ENCODE assay signal across 27 mouse cellular contexts in genomic region chr17:46958045-46958444, GRCm38 (mm10). TPM values are rescaled to one million over a fixed set of nuclear protein-coding genes. Genes with fewer than 3 reads are reported as not detected.
A peak's percentile ranks its signal among the peaks of the same experiment; 100 is the strongest.
DNase-seq lines count a peak whose midpoint lies in the region; ATAC-seq and TF ChIP-seq lines count a peak whose summit lies in the region.
"Had no signal": no experiment of that assay in that cellular context is flagged by ENCODE, and none has a peak within 500 bp of the region (broad histone marks: within the 10 kb centered on the region; RNA-seq: fewer than 3 reads in every experiment).

No protein-coding gene starts in this region.

- no peak overlapping the region for H3K27ac ChIP-seq in heart, postnatal 0 days (ENCODE audit: low read depth)
- H3K27ac ChIP-seq in liver, postnatal 0 days (ENCODE audit: low read depth), result no peak overlapping the region
- H3K27ac ChIP-seq in liver, embryonic 11.5 days (ENCODE audit: low read depth, low read length), result no peak overlapping the region
- no peak overlapping the region for H3K27ac ChIP-seq in CH12.LX (ENCODE audit: insufficient read depth, low read depth)
- H3K27ac ChIP-seq: embryonic facial prominence, embryonic 12.5 days; midbrain, embryonic 15.5 days had no signal

- dilution Hi-C loops in CH12.LX (cut with MboI; ENCODE audit: extremely low pct_ligation_motif_present, extremely low pct_unique_long_range_greater_than_20kb, low sequenced_read_pairs), result no loop called here

- peak; percentile 29; the same call in 1 of the 2 replicates for TF ChIP-seq CTCF in heart, postnatal 0 days (IDR thresholded peaks at IDR 0.05; ENCODE audit: low read depth)
- peak; percentile 24; the same call in 1 of the 2 replicates for TF ChIP-seq CTCF in liver, postnatal 0 days (IDR thresholded peaks at IDR 0.05; ENCODE audit: low read depth)
- peak in 1 of 2 experiments; percentile 41; a peak in 2 of 4 replicates for TF ChIP-seq CTCF in CH12.LX (conservative IDR thresholded peaks at IDR 0.05 in 1 of 2, IDR thresholded peaks at IDR 0.05 in 1 of 2; ENCODE audit: low read depth in 2 of 2, low read length in 2 of 2)

- TF ChIP-seq POLR2A in CH12.LX (IDR thresholded peaks at IDR 0.05; ENCODE audit: low read depth, low read length), result no peak

- H3K4me3 ChIP-seq in heart, postnatal 0 days (ENCODE audit: low read depth, low read length), result no peak overlapping the region
- no peak overlapping the region for H3K4me3 ChIP-seq in liver, postnatal 0 days (ENCODE audit: low read depth, low read length)
- no peak overlapping the region for H3K4me3 ChIP-seq in liver, embryonic 11.5 days (ENCODE audit: low read depth, low read length)
- no peak overlapping the region for H3K4me3 ChIP-seq in CH12.LX (replicated peaks in 1 of 3; ENCODE audit: low read depth in 2 of 3, low read length in 2 of 3, poor library complexity in 1 of 3)
- H3K4me3 ChIP-seq: embryonic facial prominence, embryonic 12.5 days; midbrain, embryonic 15.5 days had no signal

- no peaks in the 10 kb centered on the region for H3K79me2 ChIP-seq in CH12.LX (replicated peaks; ENCODE audit: control insufficient read depth, extremely low read depth, insufficient read depth, poor library complexity, severe bottlenecking)

- peaks cover 10% of the 10 kb centered on the region; the same call in 1 of the 2 replicates for H3K4me1 ChIP-seq in heart, postnatal 0 days (ENCODE audit: control insufficient read depth, insufficient read depth)
- H3K4me1 ChIP-seq in liver, postnatal 0 days (ENCODE audit: insufficient read depth), result no peaks in the 10 kb centered on the region
- peaks cover 2% of the 10 kb centered on the region; the same call in 1 of the 2 replicates for H3K4me1 ChIP-seq in liver, embryonic 11.5 days (replicated peaks; ENCODE audit: control insufficient read depth, insufficient read depth, low read length)
- no peaks in the 10 kb centered on the region for H3K4me1 ChIP-seq in CH12.LX (ENCODE audit: control insufficient read depth in 1 of 2, insufficient read depth in 2 of 2)
- H3K4me1 ChIP-seq: embryonic facial prominence, embryonic 12.5 days; midbrain, embryonic 15.5 days had no signal

- H3K9me3 ChIP-seq in heart, postnatal 0 days (replicated peaks; ENCODE audit: control insufficient read depth, low read length), result no peaks in the 10 kb centered on the region
- no peaks in the 10 kb centered on the region for H3K9me3 ChIP-seq in liver, postnatal 0 days (ENCODE audit: low read length)
- no peaks in the 10 kb centered on the region for H3K9me3 ChIP-seq in liver, embryonic 11.5 days (ENCODE audit: control insufficient read depth, low read length)
- H3K9me3 ChIP-seq in CH12.LX (replicated peaks; ENCODE audit: low read length), result no peaks in the 10 kb centered on the region
- H3K9me3 ChIP-seq: embryonic facial prominence, embryonic 12.5 days; midbrain, embryonic 15.5 days had no signal

- peaks cover 98% of the 10 kb centered on the region for H3K36me3 ChIP-seq in heart, postnatal 0 days (replicated peaks; ENCODE audit: control insufficient read depth, insufficient read depth, low read length)
- H3K36me3 ChIP-seq in liver, postnatal 0 days (replicated peaks; ENCODE audit: insufficient read depth, low read length), result peaks cover 95% of the 10 kb centered on the region
- H3K36me3 ChIP-seq in liver, embryonic 11.5 days (ENCODE audit: control insufficient read depth, insufficient read depth, low read length), result peaks cover 68% of the 10 kb centered on the region
- peaks cover 83 to 98% of the 10 kb centered on the region in 2 experiments for H3K36me3 ChIP-seq in CH12.LX (replicated peaks in 1 of 2; ENCODE audit: control insufficient read depth in 1 of 2, insufficient read depth in 1 of 2, low read length in 1 of 2)

- no peak for DNase-seq in heart, postnatal 0 days (ENCODE audit: low spot score)
- DNase-seq in heart, postnatal 14 days, result no peak
- DNase-seq in liver, postnatal 0 days, result no peak
- DNase-seq in liver, embryonic 11.5 days (ENCODE audit: low spot score), result no peak
- no peak for DNase-seq in CH12.LX (ENCODE audit: extremely low read depth)
- DNase-seq in brain, adult 2 months (ENCODE audit: low read depth, low spot score), result peak; percentile 37
- no peak for DNase-seq in cerebellum, adult 9-10 months
- DNase-seq in urinary bladder, postnatal 25 days (ENCODE audit: low spot score), result no peak
- DNase-seq: cerebellum, postnatal 10 days; gastrocnemius, postnatal 36 days; heart, postnatal 36 days; kidney, adult 9 months; layer of hippocampus, postnatal 36 days; left cerebral cortex, postnatal 4 days; right cerebral cortex, postnatal 25 days; thymus, postnatal 36 days had no signal

- no peak for TF ChIP-seq EP300 in heart, postnatal 0 days (IDR thresholded peaks at IDR 0.05; ENCODE audit: low read depth)
- no peak for TF ChIP-seq EP300 in liver, postnatal 0 days (IDR thresholded peaks at IDR 0.05; ENCODE audit: low read depth)
- no peak for TF ChIP-seq EP300 in CH12.LX (IDR thresholded peaks at IDR 0.05; ENCODE audit: low read length)

- no peak overlapping the region for H3K9ac ChIP-seq in heart, postnatal 0 days (replicated peaks; ENCODE audit: low read depth, low read length)
- no peak overlapping the region for H3K9ac ChIP-seq in liver, postnatal 0 days (replicated peaks)
- H3K9ac ChIP-seq in liver, embryonic 11.5 days (ENCODE audit: low read depth, low read length), result no peak overlapping the region
- H3K9ac ChIP-seq in CH12.LX (ENCODE audit: insufficient read depth, low read depth), result no peak overlapping the region
- H3K9ac ChIP-seq: embryonic facial prominence, embryonic 12.5 days; midbrain, embryonic 15.5 days had no signal

- ATAC-seq in heart, postnatal 0 days (ENCODE audit: insufficient read depth, low read depth), result no peak
- ATAC-seq in liver, postnatal 0 days, result no peak
- ATAC-seq in liver, embryonic 11.5 days (replicated peaks; ENCODE audit: low FRiP score), result no peak
- ATAC-seq: activated CD4-positive, CD25-positive, alpha-beta regulatory T cell, adult 4 months; hindbrain, embryonic 16.5 days; midbrain, embryonic 15.5 days; Patski had no signal

- no peak; the same call in none of the 2 replicates for TF ChIP-seq RAD21 in CH12.LX (IDR thresholded peaks at IDR 0.05; ENCODE audit: low read depth, low read length)

- H3K27me3 ChIP-seq in heart, postnatal 0 days (ENCODE audit: control insufficient read depth, insufficient read depth, low read length), result no peaks in the 10 kb centered on the region
- no peaks in the 10 kb centered on the region for H3K27me3 ChIP-seq in liver, postnatal 0 days (ENCODE audit: insufficient read depth, low read length)
- no peaks in the 10 kb centered on the region for H3K27me3 ChIP-seq in liver, embryonic 11.5 days (replicated peaks; ENCODE audit: control insufficient read depth, insufficient read depth, low read length)
- no peaks in the 10 kb centered on the region for H3K27me3 ChIP-seq in CH12.LX (replicated peaks)
- H3K27me3 ChIP-seq: embryonic facial prominence, embryonic 12.5 days; midbrain, embryonic 15.5 days; Patski had no signal

- no peak overlapping the region for H3K4me2 ChIP-seq in heart, postnatal 0 days (ENCODE audit: low read depth, low read length)
- H3K4me2 ChIP-seq in liver, postnatal 0 days (ENCODE audit: low read depth, low read length), result no peak overlapping the region
- no peak overlapping the region for H3K4me2 ChIP-seq in liver, embryonic 11.5 days
- no peak overlapping the region for H3K4me2 ChIP-seq in CH12.LX (ENCODE audit: insufficient read depth, low read depth, poor library complexity, severe bottlenecking)
- H3K4me2 ChIP-seq: embryonic facial prominence, embryonic 12.5 days; heart, embryonic 11.5 days; midbrain, embryonic 15.5 days had no signal

- intact Hi-C loops in heart, postnatal 14 days (cut with DNase I), result no loop called here

- in situ Hi-C loops in CH12.LX (cut with MboI; ENCODE audit: low pct_ligation_motif_present, low pct_unique_long_range_greater_than_20kb, low sequenced_read_pairs), result no loop called here

- WGBS in heart, postnatal 0 days, result 83% methylated on average over 2 of the region's 2 CpGs
- WGBS in liver, postnatal 0 days (ENCODE audit: insufficient replicate concordance), result 84% methylated on average over 2 of the region's 2 CpGs
- WGBS in liver, embryonic 11.5 days, result 95% methylated on average over 2 of the region's 2 CpGs

TF ChIP-seq in CH12.LX, 34 proteins besides CTCF, POLR2A, EP300 and RAD21:
- TF ChIP-seq SMC3 (IDR thresholded peaks at IDR 0.05; ENCODE audit: low read depth, low read length) (peak; percentile 4; the same call in 1 of the 2 replicates), UBTF (IDR thresholded peaks at IDR 0.05; ENCODE audit: low read depth, low read length) (no peak)
TF ChIP-seq in CH12.LX: peak in this region for 1.

RNA-seq across cellular contexts. Expression of gene Prph2, which starts 47.8 kb away (rescaled TPM):
- not detected in 2 replicates for total RNA-seq in heart, postnatal 0 days (2014; rRNA removed; ENCODE audit: low replicate concordance)
- not detected in 2 replicates for polyA plus RNA-seq in heart, postnatal 0 days (2015; fragmentation: Nextera tagmentation; extraction: Ambion mirVana)
- not detected for total RNA-seq in heart, postnatal 14 days (2021)
- polyA plus RNA-seq in liver, postnatal 0 days (2015; fragmentation: Nextera tagmentation; extraction: Ambion mirVana), result not detected in 2 replicates
- not detected in 2 replicates for polyA plus RNA-seq in liver, embryonic 11.5 days (2014; fragmentation: Nextera tagmentation; extraction: Ambion mirVana)
- total RNA-seq in CH12.LX (2012; rRNA removed), result not detected in 2 replicates
- total RNA-seq in CH12.LX (2014; rRNA removed), result not detected in 2 replicates
- polyA plus RNA-seq in CH12.LX (2012; ENCODE audit: insufficient read length, low read depth), result not detected in 2 replicates
- total RNA-seq: adrenal gland, postnatal 4 days; gastrocnemius, postnatal 36 days; heart, postnatal 36 days; layer of hippocampus, postnatal 36 days; left cerebral cortex, postnatal 4 days; liver, adult 2 months; megakaryocyte, adult 5-6 weeks had no signal
- polyA plus RNA-seq: activated CD4-positive, CD25-positive, alpha-beta regulatory T cell, adult 4 months; heart, embryonic 11.5 days; hindbrain, embryonic 16.5 days; large intestine, adult 2 months; lung, embryonic 16.5 days; midbrain, embryonic 15.5 days; Patski had no signal

RNA-seq across cellular contexts. Expression of gene Ubr2, which starts 52.3 kb away (rescaled TPM):
- 33.4 and 37.4 TPM in 2 replicates for total RNA-seq in heart, postnatal 0 days (2014; rRNA removed; ENCODE audit: low replicate concordance)
- polyA plus RNA-seq in heart, postnatal 0 days (2015; fragmentation: Nextera tagmentation; extraction: Ambion mirVana), result 10.8 and 11.2 TPM in 2 replicates
- 10 to 100 TPM; 70.1 to 77.4 TPM for total RNA-seq in heart, postnatal 14 days (2021)
- 6.1 and 6.6 TPM in 2 replicates for polyA plus RNA-seq in liver, postnatal 0 days (2015; fragmentation: Nextera tagmentation; extraction: Ambion mirVana)
- polyA plus RNA-seq in liver, embryonic 11.5 days (2014; fragmentation: Nextera tagmentation; extraction: Ambion mirVana), result 19.1 and 20.7 TPM in 2 replicates
- total RNA-seq in CH12.LX (2012; rRNA removed) (32.2 and 39.6 TPM in 2 replicates), CH12.LX (2014; rRNA removed) (19.5 and 20.4 TPM in 2 replicates)
- 50.9 and 52.6 TPM in 2 replicates for polyA plus RNA-seq in CH12.LX (2012; ENCODE audit: insufficient read length, low read depth)
